ENCODE assay signal across 20 mouse cellular contexts in genomic region chr7:75292246-75292645, GRCm38 (mm10). TPM values are rescaled to one million over a fixed set of nuclear protein-coding genes. Genes with fewer than 3 reads are reported as not detected.
DNase-seq lines count a peak whose midpoint lies in the region; ATAC-seq lines count a peak whose summit lies in the region.
"Had no signal": no experiment of that assay in that cellular context is flagged by ENCODE, and none has a peak within 500 bp of the region (broad histone marks: within the 10 kb centered on the region; RNA-seq: fewer than 3 reads in every experiment).

No protein-coding gene starts in this region.

- no peak overlapping the region for H3K9ac ChIP-seq in heart, embryonic 11.5 days (ENCODE audit: low read depth, low read length)
- H3K9ac ChIP-seq: limb, embryonic 12.5 days; liver, embryonic 13.5 days; lung, embryonic 14.5 days; neural tube, embryonic 13.5 days had no signal

- H3K4me2 ChIP-seq in heart, embryonic 11.5 days: no peak overlapping the region
- H3K4me2 ChIP-seq: limb, embryonic 12.5 days; liver, embryonic 13.5 days; lung, embryonic 14.5 days; neural tube, embryonic 13.5 days had no signal

- no peaks in the 10 kb centered on the region for H3K9me3 ChIP-seq in heart, embryonic 11.5 days (replicated peaks; ENCODE audit: control insufficient read depth, low read length)
- H3K9me3 ChIP-seq: heart, embryonic 10.5 days; limb, embryonic 12.5 days; liver, embryonic 13.5 days had no signal

- ATAC-seq in heart, embryonic 11.5 days (replicated peaks; ENCODE audit: insufficient number of reproducible peaks, low FRiP score, low TSS enrichment): no peak

- no peak overlapping the region for H3K4me3 ChIP-seq in heart, embryonic 11.5 days (ENCODE audit: low read depth, low read length)
- H3K4me3 ChIP-seq: heart, embryonic 10.5 days; limb, embryonic 12.5 days; liver, embryonic 13.5 days; neural tube, embryonic 13.5 days had no signal

- peak; percentile 56 for DNase-seq in heart, adult 11 months
- DNase-seq in retina, postnatal 1 day: peak; percentile 60
- DNase-seq in retina, embryonic 14.5 days (ENCODE audit: low spot score): no peak
- DNase-seq in cerebellum, adult 8-10 months: peak; percentile 76
- DNase-seq in adrenal gland, postnatal 25 days: no peak
- no peak for DNase-seq in spleen, adult 18-20 months
- DNase-seq: B cell, adult 2 months; heart, postnatal 10 days; kidney, adult 18-20 months; kidney, postnatal 14 days; liver, embryonic 13.5 days; lung, embryonic 14.5 days; lung, postnatal 36 days; right cerebral cortex, postnatal 25 days had no signal

- H3K4me1 ChIP-seq in heart, embryonic 11.5 days (ENCODE audit: control insufficient read depth, insufficient read depth, low read length): no peaks in the 10 kb centered on the region
- H3K4me1 ChIP-seq: heart, embryonic 10.5 days; liver, embryonic 13.5 days had no signal

- no peak overlapping the region for H3K27ac ChIP-seq in heart, embryonic 11.5 days (ENCODE audit: low read depth, low read length)
- H3K27ac ChIP-seq: heart, embryonic 10.5 days; limb, embryonic 12.5 days; liver, embryonic 13.5 days; neural tube, embryonic 13.5 days; stomach, postnatal 0 days had no signal

- 55% methylated on average over 3 of the region's 3 CpGs for WGBS in heart, embryonic 11.5 days (ENCODE audit: insufficient replicate concordance)

- no peaks in the 10 kb centered on the region for H3K27me3 ChIP-seq in heart, embryonic 11.5 days (ENCODE audit: control insufficient read depth, insufficient read depth, low read length)
- H3K27me3 ChIP-seq: limb, embryonic 12.5 days; liver, embryonic 13.5 days; neural tube, embryonic 13.5 days had no signal

- no peaks in the 10 kb centered on the region for H3K36me3 ChIP-seq in heart, embryonic 11.5 days (ENCODE audit: control insufficient read depth, insufficient read depth, low read length)
- H3K36me3 ChIP-seq: heart, embryonic 10.5 days; limb, embryonic 12.5 days; liver, embryonic 13.5 days; neural tube, embryonic 13.5 days had no signal

RNA-seq across cellular contexts. Expression of gene Sv2b, which starts 16.8 kb away (rescaled TPM):
- 0.79 and 1.00 TPM in 2 replicates for polyA plus RNA-seq in heart, embryonic 11.5 days (2014; fragmentation: Nextera tagmentation; extraction: Ambion mirVana)
- 0.19 and 0.30 TPM in 2 replicates for total RNA-seq in adrenal gland, postnatal 25 days (2021)
- total RNA-seq: megakaryocyte-erythroid progenitor cell, adult 5-6 weeks had no signal

Comparison
In these comparisons a context has a peak if more than half of its experiments do, and no peak if none do; other contexts are left out.
1. DNase-seq: peak in heart, adult 11 months (single experiment), retina, postnatal 1 day (single experiment) and cerebellum, adult 8-10 months (single experiment); none in retina, embryonic 14.5 days (single experiment), adrenal gland, postnatal 25 days (single experiment) and spleen, adult 18-20 months (0 of 2).